Mouse (Mus musculus) liver, postnatal 0 days (tissue): ENCODE measurements around the gene Tnnt1.

ENCODE experiments used
- CTCF ChIP-seq: sonication (generic); IDR thresholded peaks from 2 replicates; pipeline ENCODE4 v1.5.1; 2016; ENCODE audit warnings: antibody characterized with exemption, low read depth
- EP300 ChIP-seq: IDR thresholded peaks from 2 replicates; pipeline ENCODE4 v1.6.1; 2016; ENCODE audit warnings: antibody characterized with exemption, low read depth, mild to moderate bottlenecking

GRCm38 (mm10) chr7:4503858-4504257 is 12.3 kb downstream of the Tnnt1 start:
- TF ChIP-seq CTCF: no peak
- TF ChIP-seq EP300: no peak
